Mouse (Mus musculus): ENCODE data around the gene Cd151. TPM values are rescaled to one million over a fixed set of nuclear protein-coding genes. Genes with fewer than 3 reads are reported as not detected.

Gene Cd151
- polyA plus RNA-seq, 1 experiment from 2014 or later, result 49.6 TPM

DNA sequence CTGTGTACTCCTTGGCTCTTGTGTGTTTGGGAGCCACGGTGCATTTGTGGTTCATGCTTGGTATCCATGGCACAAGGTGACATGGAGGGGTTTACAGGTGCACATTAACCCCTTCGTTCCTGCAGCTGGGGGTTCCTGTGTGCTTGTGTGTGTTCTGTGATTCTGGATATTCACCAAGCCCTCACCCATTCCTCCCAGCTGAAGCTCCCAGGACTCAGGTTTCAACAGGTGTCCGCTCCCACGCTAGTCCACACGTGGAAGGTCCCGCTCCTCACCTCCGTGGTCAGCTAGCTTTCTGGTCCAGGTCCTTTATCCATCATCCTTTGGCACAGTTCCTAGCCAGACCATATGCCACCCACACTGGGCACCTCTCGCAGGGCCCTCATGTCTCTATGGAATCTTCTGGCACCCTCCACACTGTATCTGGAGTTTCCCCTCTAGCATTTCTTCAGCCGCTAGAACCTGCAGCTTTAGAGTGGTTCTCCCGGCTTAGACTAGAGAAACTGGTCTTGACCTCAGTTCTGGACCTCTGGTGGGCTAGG is 514 bp upstream of the Cd151 start:
- Histone ChIP-seq H3K4me2 (ENCODE audit: low read depth, low read length) (peak overlapping the region; percentile 60), H3K27me3 (ENCODE audit: control insufficient read depth, insufficient read depth, low read length) (peaks cover 34% of the 10 kb centered on the region), H3K27ac (ENCODE audit: low read depth, low read length) (no peak overlapping the region), H3K9ac (replicated peaks; ENCODE audit: low read depth, low read length) (no peak overlapping the region), H3K4me1 (ENCODE audit: control insufficient read depth, insufficient read depth, low read length) (peaks cover 22% of the 10 kb centered on the region), H3K36me3 (ENCODE audit: control insufficient read depth, insufficient read depth, low read length) (peaks cover 17% of the 10 kb centered on the region), H3K9me3 (ENCODE audit: control insufficient read depth, low read length) (no peaks in the 10 kb centered on the region), H3K4me3 (ENCODE audit: low read depth, low read length) (peak overlapping the region; percentile 59)
- WGBS, result 68% methylated on average over 10 of the region's 10 CpGs
- no peak for ATAC-seq (ENCODE audit: low read depth)

DNA sequence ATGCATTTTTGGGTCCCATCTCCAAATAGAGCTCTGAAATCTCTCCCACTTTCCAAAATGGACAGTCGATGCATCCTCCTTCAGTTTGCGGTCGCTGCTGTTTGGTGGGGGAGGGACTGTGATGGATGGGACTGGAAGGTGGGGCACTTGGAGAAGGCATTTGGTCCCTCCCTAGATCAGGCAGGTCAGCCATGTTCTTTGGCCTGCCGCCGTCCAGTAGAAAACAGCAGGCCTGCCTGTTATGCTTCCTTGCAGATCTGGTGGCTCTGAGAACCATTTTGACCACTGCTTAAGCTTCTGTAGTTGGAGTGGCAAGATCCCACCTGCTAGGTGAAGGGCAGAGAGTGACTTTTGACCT is 951 bp downstream of the Cd151 start:
- peak overlapping the region; percentile 84 for H3K9ac ChIP-seq (replicated peaks; ENCODE audit: low read depth, low read length)
- peak overlapping the region; percentile 81 for H3K27ac ChIP-seq (ENCODE audit: low read depth, low read length)
- H3K4me2 ChIP-seq (ENCODE audit: low read depth, low read length), result peak overlapping the region; percentile 60
- peak overlapping the region; percentile 59 for H3K4me3 ChIP-seq (ENCODE audit: low read depth, low read length)
- no peak for ATAC-seq (ENCODE audit: low read depth)
- H3K36me3 ChIP-seq (ENCODE audit: control insufficient read depth, insufficient read depth, low read length), result peaks cover 17% of the 10 kb centered on the region
- H3K4me1 ChIP-seq (ENCODE audit: control insufficient read depth, insufficient read depth, low read length), result peaks cover 20% of the 10 kb centered on the region
- no peaks in the 10 kb centered on the region for H3K9me3 ChIP-seq (ENCODE audit: control insufficient read depth, low read length)
- 15% methylated on average over 5 of the region's 5 CpGs for WGBS
- H3K27me3 ChIP-seq (ENCODE audit: control insufficient read depth, insufficient read depth, low read length), result peaks cover 25% of the 10 kb centered on the region

DNA sequence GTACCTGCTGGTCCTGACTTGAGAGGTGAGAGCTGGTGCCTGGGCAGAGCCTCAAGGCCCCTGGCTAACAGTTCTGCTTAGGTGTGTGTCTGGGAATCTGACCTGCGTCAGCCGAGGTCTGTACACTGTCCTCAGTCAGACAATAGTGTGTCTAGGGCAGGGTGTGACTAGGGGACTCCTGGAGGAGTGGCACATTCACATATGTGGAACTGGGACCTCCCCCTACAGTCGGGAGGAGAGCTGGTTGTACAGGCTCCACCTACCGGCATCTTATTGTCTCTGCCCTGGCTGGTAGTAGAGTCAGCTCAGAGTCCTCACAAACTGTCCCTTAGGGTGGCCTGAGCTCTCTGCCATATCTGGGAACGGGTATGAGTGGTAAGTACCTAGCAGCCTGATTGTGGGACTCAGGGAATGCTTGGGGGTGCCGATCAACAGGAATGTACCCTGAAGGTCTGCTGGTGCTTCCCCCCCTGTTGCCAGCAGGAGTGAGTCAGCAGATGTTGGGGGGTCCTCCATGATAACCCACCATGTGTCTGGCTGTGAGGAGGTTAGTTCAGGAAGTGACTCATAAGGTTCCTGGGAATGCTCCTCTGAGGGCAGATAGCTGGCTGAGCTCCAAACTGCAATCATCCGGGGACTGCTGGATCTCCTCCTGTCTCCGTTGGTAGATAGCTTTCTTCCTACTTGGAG is 1.5 kb downstream of the Cd151 start:
- peak overlapping the region; percentile 81 for H3K27ac ChIP-seq (ENCODE audit: low read depth, low read length)
- H3K4me2 ChIP-seq (ENCODE audit: low read depth, low read length), result peak overlapping the region; percentile 60
- peak; percentile 81 for ATAC-seq (ENCODE audit: low read depth)
- H3K27me3 ChIP-seq (ENCODE audit: control insufficient read depth, insufficient read depth, low read length), result peaks cover 20% of the 10 kb centered on the region
- H3K9me3 ChIP-seq (ENCODE audit: control insufficient read depth, low read length), result no peaks in the 10 kb centered on the region
- 11% methylated on average over 8 of the region's 8 CpGs for WGBS
- peaks cover 23% of the 10 kb centered on the region for H3K4me1 ChIP-seq (ENCODE audit: control insufficient read depth, insufficient read depth, low read length)
- H3K9ac ChIP-seq (replicated peaks; ENCODE audit: low read depth, low read length), result peak overlapping the region; percentile 84
- H3K36me3 ChIP-seq (ENCODE audit: control insufficient read depth, insufficient read depth, low read length), result peaks cover 17% of the 10 kb centered on the region
- H3K4me3 ChIP-seq (ENCODE audit: low read depth, low read length), result peak overlapping the region; percentile 59

DNA sequence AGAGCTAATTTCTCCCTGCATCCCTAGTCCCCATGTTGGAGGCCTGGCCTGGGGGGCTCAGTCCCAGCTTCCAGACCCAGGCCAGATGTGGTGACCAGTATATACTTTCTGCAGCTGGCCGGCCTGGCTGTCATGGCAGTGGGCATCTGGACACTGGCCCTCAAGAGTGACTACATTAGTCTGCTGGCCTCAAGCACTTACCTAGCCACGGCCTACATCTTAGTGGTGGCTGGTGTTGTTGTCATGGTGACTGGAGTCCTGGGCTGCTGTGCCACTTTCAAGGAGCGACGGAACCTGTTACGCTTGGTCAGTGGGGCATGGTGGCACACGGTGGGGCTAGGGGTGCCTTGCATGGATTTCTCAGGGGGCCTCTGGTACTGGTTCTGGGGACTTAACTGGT is 2.2 kb downstream of the Cd151 start:
- peak overlapping the region; percentile 59; the same call in 1 of the 2 replicates for H3K4me3 ChIP-seq (ENCODE audit: low read depth, low read length)
- H3K36me3 ChIP-seq (ENCODE audit: control insufficient read depth, insufficient read depth, low read length), result peaks cover 17% of the 10 kb centered on the region
- H3K27me3 ChIP-seq (ENCODE audit: control insufficient read depth, insufficient read depth, low read length), result peaks cover 13% of the 10 kb centered on the region
- no peaks in the 10 kb centered on the region for H3K9me3 ChIP-seq (ENCODE audit: control insufficient read depth, low read length)
- H3K4me2 ChIP-seq (ENCODE audit: low read depth, low read length), result peak overlapping the region; percentile 60
- WGBS, result 68% methylated on average over 6 of the region's 6 CpGs
- peaks cover 30% of the 10 kb centered on the region for H3K4me1 ChIP-seq (ENCODE audit: control insufficient read depth, insufficient read depth, low read length)
- peak overlapping the region; percentile 69; the same call in 1 of the 2 replicates for H3K27ac ChIP-seq (ENCODE audit: low read depth, low read length)
- peak overlapping the region; percentile 37 for H3K9ac ChIP-seq (replicated peaks; ENCODE audit: low read depth, low read length)
- ATAC-seq (ENCODE audit: low read depth), result no peak

DNA sequence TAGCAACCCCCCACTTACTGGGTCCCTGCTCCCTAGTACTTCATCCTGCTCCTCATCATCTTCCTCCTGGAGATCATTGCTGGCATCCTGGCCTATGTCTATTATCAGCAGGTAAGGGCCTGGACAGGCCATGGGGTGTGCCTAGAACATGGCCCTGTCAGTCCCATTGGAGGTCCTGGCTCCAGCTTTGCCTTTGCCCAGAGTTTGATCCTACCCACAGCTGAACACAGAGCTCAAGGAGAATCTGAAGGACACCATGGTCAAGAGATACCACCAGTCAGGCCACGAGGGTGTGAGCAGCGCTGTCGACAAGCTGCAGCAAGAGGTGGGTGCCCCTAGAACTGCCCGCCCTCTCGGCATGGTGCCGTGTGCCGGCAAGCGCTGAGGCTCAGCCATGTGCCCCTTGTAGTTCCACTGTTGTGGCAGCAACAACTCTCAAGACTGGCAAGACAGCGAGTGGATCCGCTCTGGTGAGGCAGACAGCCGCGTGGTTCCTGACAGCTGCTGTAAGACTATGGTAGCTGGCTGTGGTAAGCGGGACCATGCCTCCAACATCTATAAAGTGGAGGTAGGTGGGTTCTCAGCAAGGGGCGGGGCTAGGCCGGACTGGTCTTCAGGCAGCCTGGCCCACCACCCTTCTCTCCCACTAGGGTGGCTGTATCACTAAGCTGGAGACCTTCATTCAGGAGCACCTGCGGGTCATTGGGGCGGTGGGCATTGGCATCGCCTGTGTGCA is 2.9 kb downstream of the Cd151 start:
- H3K9ac ChIP-seq (replicated peaks; ENCODE audit: low read depth, low read length), result no peak overlapping the region
- peaks cover 17% of the 10 kb centered on the region for H3K36me3 ChIP-seq (ENCODE audit: control insufficient read depth, insufficient read depth, low read length)
- 94% methylated on average over 18 of the region's 18 CpGs for WGBS
- H3K27ac ChIP-seq (ENCODE audit: low read depth, low read length), result no peak overlapping the region
- ATAC-seq (ENCODE audit: low read depth), result no peak
- H3K4me1 ChIP-seq (ENCODE audit: control insufficient read depth, insufficient read depth, low read length), result peaks cover 29% of the 10 kb centered on the region
- peak overlapping the region; percentile 60; the same call in 1 of the 2 replicates for H3K4me2 ChIP-seq (ENCODE audit: low read depth, low read length)
- H3K9me3 ChIP-seq (ENCODE audit: control insufficient read depth, low read length), result no peaks in the 10 kb centered on the region
- no peak overlapping the region for H3K4me3 ChIP-seq (ENCODE audit: low read depth, low read length)
- H3K27me3 ChIP-seq (ENCODE audit: control insufficient read depth, insufficient read depth, low read length), result peaks cover 6% of the 10 kb centered on the region; the same call in 1 of the 2 replicates

DNA sequence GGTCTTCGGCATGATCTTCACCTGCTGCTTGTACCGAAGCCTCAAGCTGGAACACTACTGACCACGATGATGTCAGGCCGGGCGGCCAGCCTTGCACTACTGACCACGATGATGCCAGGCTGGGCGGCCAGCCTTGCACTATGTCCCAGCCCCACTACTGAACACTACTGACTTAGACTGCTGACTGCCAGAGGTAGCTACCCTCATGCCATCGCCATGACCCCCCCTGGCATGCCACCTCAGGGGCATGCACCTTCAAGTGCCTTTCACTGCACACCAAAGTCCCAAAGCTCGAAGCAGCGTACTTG is 3.4 kb downstream of the Cd151 start:
- peaks cover 17% of the 10 kb centered on the region for H3K36me3 ChIP-seq (ENCODE audit: control insufficient read depth, insufficient read depth, low read length)
- no peak for ATAC-seq (ENCODE audit: low read depth)
- H3K4me1 ChIP-seq (ENCODE audit: control insufficient read depth, insufficient read depth, low read length), result peaks cover 29% of the 10 kb centered on the region

DNA sequence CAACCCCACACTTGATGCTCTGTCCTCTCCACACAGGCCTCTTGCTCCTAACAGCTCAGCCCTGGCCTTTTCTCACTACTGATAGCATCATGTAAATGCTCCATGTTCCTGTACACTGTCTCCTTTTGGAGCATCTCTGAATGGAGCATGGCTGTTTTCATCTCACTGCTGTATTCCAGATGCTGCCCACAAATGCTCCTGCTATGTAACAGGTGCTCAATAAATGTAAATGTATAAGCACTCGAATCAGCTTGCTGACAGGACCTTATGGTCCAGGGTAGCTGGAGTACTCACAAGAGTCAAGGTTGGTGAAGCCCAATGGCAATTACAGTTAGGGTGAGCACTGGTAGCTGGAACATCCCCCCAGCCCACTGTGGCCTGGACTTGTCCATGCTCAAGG is 4.0 kb downstream of the Cd151 start:
- H3K4me3 ChIP-seq (ENCODE audit: low read depth, low read length), result no peak overlapping the region
- peaks cover 17% of the 10 kb centered on the region for H3K36me3 ChIP-seq (ENCODE audit: control insufficient read depth, insufficient read depth, low read length)
- H3K4me2 ChIP-seq (ENCODE audit: low read depth, low read length), result no peak overlapping the region
- 88% methylated on average over 1 of the region's 1 CpGs for WGBS
- H3K4me1 ChIP-seq (ENCODE audit: control insufficient read depth, insufficient read depth, low read length), result peaks cover 36% of the 10 kb centered on the region
- no peak overlapping the region for H3K9ac ChIP-seq (replicated peaks; ENCODE audit: low read depth, low read length)
- no peaks in the 10 kb centered on the region for H3K27me3 ChIP-seq (ENCODE audit: control insufficient read depth, insufficient read depth, low read length)
- H3K9me3 ChIP-seq (ENCODE audit: control insufficient read depth, low read length), result no peaks in the 10 kb centered on the region
- no peak overlapping the region for H3K27ac ChIP-seq (ENCODE audit: low read depth, low read length)
- ATAC-seq (ENCODE audit: low read depth), result no peak

More for the DNA sequence above, 3.4 kb downstream of the Cd151 start:
- no peak overlapping the region for H3K4me3 ChIP-seq (ENCODE audit: low read depth, low read length)
- H3K27ac ChIP-seq (ENCODE audit: low read depth, low read length), result no peak overlapping the region
- 98% methylated on average over 10 of the region's 10 CpGs for WGBS
- no peak overlapping the region for H3K9ac ChIP-seq (replicated peaks; ENCODE audit: low read depth, low read length)
- H3K4me2 ChIP-seq (ENCODE audit: low read depth, low read length), result no peak overlapping the region
- peaks cover 2% of the 10 kb centered on the region; the same call in 1 of the 2 replicates for H3K27me3 ChIP-seq (ENCODE audit: control insufficient read depth, insufficient read depth, low read length)
- H3K9me3 ChIP-seq (ENCODE audit: control insufficient read depth, low read length), result no peaks in the 10 kb centered on the region

DNA sequence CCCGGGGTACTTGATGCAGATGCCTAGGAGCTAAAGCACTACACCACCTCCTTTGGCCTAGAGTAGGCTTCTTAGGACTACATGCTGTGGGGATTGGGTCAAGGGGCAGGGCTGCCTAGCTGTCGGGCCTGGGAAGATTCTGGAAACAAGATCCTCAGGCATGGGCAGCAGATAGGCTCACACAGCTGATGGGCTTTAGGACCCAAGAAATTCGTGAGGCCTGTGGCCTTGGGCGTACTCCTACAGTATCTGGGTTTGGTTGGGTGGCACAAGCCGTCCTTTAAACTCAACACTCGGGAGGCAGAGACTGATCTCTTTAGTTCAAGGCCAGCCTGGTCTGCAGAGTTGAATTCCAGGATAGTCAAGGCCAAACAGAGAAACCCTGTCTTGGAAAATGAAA is 5.0 kb downstream of the Cd151 start:
- Histone ChIP-seq H3K9me3 (ENCODE audit: control insufficient read depth, low read length) (no peaks in the 10 kb centered on the region), H3K27ac (ENCODE audit: low read depth, low read length) (no peak overlapping the region), H3K4me2 (ENCODE audit: low read depth, low read length) (no peak overlapping the region), H3K9ac (replicated peaks; ENCODE audit: low read depth, low read length) (no peak overlapping the region), H3K27me3 (ENCODE audit: control insufficient read depth, insufficient read depth, low read length) (no peaks in the 10 kb centered on the region), H3K4me1 (ENCODE audit: control insufficient read depth, insufficient read depth, low read length) (peaks cover 33% of the 10 kb centered on the region), H3K4me3 (ENCODE audit: low read depth, low read length) (no peak overlapping the region), H3K36me3 (ENCODE audit: control insufficient read depth, insufficient read depth, low read length) (peaks cover 17% of the 10 kb centered on the region)
- WGBS, result 87% methylated on average over 6 of the region's 6 CpGs
- ATAC-seq (ENCODE audit: low read depth), result no peak

DNA sequence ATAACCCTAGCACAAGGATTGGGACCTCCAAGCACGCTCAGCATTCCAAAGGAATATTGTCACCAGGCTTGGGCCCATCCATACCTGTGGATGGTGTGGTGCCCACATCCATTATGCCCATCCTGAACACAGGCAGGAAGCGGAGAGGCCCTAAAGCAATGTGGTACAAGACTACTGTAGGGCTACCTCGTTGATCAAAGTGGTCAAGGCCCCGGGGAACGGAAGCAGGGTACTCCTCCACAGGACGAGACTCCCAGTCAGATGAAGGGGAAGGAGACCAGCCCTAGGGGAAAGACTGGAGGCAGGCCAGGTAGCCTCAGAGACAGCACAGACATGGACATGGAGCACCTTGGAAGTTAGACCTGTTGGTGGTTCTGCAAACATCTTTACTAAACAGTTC is 5.6 kb downstream of the Cd151 start:
- no peak overlapping the region for H3K27ac ChIP-seq (ENCODE audit: low read depth, low read length)
- peaks cover 33% of the 10 kb centered on the region for H3K4me1 ChIP-seq (ENCODE audit: control insufficient read depth, insufficient read depth, low read length)
- H3K9me3 ChIP-seq (ENCODE audit: control insufficient read depth, low read length), result no peaks in the 10 kb centered on the region
- no peak overlapping the region for H3K4me3 ChIP-seq (ENCODE audit: low read depth, low read length)
- no peak for ATAC-seq (ENCODE audit: low read depth)
- no peaks in the 10 kb centered on the region for H3K27me3 ChIP-seq (ENCODE audit: control insufficient read depth, insufficient read depth, low read length)
- H3K36me3 ChIP-seq (ENCODE audit: control insufficient read depth, insufficient read depth, low read length), result peaks cover 17% of the 10 kb centered on the region
- H3K4me2 ChIP-seq (ENCODE audit: low read depth, low read length), result no peak overlapping the region
- 95% methylated on average over 6 of the region's 6 CpGs for WGBS
- H3K9ac ChIP-seq (replicated peaks; ENCODE audit: low read depth, low read length), result no peak overlapping the region

All from neural tube, embryonic 14.5 days (tissue).